Mouse (Mus musculus): ENCODE results near the gene Gm42742. TPM values are rescaled to one million over a fixed set of nuclear protein-coding genes. Genes with fewer than 3 reads are reported as not detected.

The Gm42742 gene
- total RNA-seq, 2 experiments from 2014 or later, result 24.6 to 27.3 TPM

DNA sequence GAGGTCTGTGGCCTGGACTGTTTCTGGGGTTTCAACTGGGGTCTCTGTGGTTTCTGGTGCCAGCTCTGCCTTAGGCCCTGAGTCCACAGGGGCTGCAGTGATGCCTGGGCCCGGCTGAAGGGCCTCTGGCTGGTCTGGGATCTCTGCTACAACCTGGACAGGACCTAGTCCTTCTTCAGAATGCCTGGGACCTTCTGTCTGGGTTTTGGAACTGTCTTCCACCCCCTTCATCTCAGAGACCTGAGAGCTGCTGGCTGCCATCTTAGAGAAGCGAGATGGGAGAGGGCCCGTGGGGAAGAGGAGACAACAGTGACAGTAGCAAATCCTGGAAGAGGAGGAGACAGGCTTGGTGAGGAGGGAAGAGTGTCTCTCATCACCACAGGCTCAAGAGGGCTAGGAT lies 866 bp downstream of the Gm42742 start:
- DNase-seq, result peak in 1 of 2 experiments; percentile 26

DNA sequence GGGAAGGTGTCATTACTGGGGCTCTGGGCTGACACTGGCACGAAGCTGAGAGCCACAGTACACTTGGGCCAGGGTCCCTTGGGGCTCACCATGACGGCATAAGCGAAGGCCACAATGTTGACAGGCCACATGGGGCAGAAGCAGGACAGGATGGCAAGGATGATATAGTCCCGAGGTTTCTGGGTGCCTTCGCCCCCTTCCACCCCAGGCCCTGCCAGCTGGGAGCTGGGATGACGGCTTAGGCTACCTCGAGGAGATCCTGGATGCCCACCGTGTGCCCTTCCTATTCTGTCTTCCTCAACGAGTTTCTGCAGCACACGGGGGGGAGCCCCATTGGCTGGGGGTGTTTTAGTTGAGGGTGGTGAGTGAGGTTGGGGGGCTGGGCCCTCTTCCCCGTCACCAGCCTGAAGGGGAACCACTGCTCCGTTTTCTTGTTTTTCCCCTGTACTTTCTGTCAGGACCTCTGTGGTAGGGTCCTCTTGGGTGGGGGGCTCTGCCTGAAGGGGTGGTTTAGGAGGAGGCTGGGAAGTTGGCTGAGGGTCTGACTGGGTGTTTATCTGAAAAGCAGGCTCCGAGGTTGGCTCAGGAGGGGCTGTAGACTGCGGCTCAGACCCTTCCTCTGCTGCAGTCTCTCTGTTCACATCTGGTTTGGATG lies 1.5 kb downstream of the Gm42742 start:
- DNase-seq, result no peak

DNA sequence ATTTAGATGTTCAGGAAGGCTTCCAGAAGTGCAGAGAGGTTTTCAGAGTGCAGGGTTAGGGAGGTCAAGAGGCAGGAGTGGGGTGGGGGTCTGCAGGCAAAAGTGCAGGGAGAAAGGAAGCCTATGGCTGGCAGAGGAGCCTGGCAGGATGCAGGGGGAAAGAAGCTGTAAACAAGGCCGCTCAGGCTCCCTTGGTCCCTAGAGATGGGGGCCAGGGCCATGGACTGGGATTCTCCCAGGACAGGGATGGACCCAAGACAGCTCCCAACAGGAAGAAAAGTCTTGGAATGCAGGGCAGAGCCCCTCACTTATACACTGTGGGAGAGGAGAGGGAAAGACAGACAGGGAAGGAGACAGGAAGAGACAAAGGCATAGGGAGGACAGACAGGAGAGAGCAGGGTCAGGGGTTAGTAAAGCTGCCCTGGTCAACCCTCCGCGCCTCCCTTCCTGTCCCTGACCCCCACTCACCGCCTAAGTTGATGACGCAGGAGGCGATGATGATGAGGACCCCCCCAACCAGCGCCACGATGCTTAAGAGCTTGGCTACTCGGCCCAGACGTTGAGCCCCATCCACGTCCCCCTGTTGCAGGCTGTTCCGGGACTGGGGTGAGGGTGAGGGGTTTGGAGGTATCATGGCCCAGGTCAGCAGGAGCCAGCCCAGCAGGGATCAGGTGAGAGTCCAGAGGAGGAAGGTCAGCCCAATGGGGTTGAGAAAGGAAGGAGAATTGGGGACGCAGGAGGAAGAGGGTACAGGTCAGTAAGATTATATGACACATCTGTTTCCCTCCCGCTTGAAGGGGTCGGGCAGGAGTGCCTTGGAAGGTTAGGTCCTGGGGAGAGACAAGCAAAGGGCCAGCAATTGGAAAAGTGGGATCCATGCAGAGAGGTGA lies 2.2 kb downstream of the Gm42742 start:
- no peak for DNase-seq

DNA sequence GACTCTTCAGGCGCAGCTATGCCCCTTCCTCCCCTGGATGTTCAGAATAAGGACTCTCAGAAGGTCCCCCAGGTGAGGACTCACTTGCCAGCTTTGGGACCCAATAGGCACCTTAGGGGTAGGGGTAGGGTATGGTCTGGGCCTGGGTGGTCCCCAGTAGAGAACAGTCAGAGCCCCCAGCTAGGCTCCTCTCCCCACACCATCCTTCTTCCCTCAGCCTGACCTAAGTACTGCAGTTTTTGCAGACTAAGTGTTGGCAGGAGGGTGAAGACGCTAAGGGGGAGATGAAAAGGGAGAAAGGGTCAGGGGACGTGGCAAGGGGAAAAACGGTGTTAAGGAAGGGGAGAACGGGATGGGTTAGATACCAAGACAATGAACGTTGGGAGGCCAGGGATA lies 2.9 kb downstream of the Gm42742 start:
- no peak for DNase-seq

DNA sequence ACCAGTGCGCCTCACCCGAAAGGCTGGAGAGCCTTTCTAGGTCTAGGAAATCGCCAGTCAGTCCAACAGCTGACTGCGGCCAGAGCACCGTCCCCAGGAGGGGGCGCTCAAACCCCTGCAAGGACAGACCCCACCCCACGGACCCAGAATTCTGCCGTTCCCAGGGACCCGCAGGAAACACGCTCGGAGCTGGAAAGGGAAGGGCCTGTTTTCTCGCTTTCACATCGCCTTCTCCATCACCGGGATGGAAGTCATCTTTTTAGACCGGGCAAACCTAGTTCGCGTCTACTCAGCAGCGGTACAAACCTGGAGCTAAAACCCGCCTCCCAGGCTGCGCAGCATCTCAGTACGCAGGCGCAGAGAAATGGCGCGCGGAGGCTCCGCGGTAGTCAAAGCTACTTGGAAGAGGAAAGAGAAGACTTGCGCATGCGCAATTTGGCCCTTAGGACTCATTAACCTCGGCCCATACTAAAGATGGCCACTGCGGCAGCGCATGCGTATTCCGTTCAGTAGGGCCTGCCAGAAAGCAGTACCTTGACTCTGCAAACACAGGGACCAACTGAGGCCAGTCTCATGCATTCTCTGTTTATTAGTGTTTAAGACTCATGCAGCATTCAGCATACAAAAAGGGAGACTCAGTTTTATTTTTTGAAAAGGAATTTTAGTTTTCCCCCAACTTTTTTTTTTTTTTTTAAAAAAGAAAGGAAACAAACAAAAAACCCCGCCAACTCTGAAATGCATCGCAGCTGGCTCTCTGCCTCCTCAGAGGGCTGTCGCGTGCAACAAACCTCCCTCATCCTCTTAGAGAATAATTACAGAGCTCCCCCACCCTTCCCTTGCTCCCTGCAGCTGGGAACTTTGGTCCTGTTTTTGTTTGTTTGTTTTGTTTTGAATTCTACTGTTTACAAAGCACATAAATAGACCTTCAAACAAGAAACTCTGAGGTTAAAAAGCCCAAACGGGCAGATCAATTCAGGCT lies 3.6 kb downstream of the Gm42742 start, which contains the start of gene Pagr1a:
TSS of gene Pagr1a (minus strand) at position 382 of the 979 bp plus-strand sequence.
- peak; percentile 97 to 98 for DNase-seq

DNA sequence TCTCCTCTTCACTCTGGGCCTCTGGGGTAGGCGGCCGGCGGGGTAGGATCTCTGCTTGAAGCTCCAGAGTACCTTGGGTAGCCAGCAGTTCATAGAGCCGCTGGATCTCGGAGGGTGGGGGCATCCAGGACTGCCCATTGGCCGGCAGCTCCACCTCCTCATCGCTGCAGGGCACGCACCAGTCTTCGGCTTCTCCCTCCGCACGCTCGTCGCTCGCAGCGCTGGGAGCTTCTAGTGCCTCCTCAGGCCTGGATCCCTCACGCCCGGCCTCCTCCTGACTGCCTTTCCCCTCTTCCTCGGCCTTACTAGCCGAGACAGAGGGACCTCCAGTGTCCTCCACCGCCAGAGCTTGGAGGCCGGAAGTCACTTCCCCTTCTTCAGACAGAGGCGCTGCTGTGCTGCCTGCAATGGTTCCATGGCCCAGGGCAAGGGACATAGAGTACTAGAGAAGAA lies 4.4 kb downstream of the Gm42742 start:
- DNase-seq, result no peak

DNA sequence TGATC lies 4.6 kb downstream of the Gm42742 start, which contains the start of gene Pagr1b:
TSS of gene Pagr1b (minus strand) at position 4 of the 5 bp plus-strand sequence.
- no peak for DNase-seq

DNA sequence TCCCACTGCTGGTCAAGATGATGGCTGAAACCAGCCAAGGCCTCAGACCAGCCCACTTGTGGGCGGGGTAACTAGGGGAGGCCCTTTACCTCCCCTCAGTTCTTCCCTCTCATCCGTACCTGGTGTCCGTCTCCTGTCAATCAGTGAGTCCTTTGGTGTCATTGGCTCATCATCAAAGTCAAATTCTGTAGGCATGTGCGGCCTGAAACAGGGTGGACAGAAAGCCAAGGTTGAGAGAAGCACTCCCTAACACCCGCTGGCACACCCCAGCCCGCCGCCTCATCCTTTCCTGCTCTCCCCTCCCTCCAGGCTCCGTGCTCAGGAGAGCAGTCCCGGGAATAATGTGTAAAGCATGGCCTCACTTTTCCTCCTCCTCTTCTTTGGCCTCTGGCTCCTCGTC lies 4.8 kb downstream of the Gm42742 start:
- no peak for DNase-seq

DNA sequence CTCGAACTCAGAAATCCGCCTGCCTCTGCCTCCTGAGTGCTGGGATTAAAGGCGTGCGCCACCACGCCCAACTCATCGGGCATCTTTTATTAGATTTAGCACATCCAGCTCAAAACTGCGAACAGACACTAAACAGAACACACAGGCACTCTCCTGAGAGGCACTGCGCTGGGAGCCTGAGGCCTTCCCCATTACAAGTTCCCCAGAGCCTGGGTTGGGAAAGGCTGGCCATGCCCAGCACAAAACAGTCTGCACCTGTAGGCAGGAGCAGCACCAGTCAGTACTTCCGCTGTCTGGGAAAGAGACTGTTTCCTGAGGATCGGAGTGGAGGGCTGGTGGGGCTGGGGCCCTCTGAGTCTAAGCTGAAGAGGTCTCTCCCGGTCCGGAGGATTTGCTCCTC lies 5.9 kb downstream of the Gm42742 start:
- DNase-seq, result peak in 1 of 2 experiments; percentile 11

DNA sequence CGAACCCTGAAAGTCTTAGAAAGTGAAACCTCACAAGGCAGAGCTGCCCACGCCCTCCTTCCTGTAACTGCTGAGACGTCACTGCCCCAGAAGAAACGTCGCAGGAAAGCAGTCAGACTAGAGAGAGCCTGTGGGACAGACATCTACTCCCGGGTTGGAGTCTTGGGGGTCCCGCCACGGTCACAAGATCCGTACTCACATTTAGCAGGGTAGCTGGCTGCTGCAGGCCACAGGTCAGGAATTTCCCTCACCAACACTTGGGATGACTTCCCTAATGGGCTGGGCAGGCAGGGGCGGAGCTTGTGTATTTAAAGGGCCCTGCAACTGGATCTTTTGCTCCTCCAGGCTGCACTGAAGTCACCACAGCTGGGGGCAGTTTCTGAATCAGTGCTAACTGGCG lies 6.6 kb downstream of the Gm42742 start, which contains the start of gene Mvp:
TSS of gene Mvp (minus strand) at position 302 of the 400 bp plus-strand sequence.
- peak; percentile 89 to 91 for DNase-seq

DNA sequence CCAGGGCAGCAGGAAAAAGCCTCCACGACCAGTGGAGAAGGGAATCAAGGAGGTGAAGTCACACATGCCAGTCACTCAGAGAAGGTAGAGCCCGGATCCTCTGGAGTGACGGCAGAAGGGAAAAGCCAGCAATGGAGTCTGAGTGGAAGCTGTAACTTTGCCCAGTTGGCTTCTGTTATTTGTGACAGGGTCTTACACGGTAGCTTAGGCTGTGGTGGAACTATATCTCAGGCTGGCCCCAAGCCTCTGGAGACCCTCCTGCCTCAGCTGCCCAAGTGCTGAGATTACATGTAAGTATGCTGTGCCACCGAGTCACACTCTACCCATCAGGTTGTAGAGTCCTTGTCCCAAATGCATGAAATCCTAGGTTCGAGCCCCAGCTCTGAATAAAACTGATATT lies 7.5 kb downstream of the Gm42742 start:
- peak in 1 of 2 experiments; percentile 12 for DNase-seq

DNA sequence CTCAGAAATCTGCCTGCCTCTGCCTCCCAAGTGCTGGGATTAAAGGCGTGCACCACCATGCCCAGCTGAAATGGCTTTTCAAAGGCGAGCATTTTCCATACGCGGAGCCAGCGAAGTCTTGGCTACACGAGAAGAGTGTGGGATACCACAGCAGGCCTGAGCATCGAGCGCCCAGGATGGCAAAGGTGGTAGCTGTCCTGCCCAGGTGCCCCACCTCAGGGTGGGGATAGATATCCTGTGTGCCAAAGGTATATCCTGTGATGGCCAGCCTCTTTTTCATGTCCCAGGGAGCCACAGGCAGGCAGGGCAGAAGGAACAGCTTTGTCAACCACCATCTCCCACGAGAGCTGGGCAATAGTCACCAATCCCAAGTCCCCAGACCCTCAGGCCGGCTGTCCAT lies 8.1 kb downstream of the Gm42742 start:
- DNase-seq, result no peak

DNA sequence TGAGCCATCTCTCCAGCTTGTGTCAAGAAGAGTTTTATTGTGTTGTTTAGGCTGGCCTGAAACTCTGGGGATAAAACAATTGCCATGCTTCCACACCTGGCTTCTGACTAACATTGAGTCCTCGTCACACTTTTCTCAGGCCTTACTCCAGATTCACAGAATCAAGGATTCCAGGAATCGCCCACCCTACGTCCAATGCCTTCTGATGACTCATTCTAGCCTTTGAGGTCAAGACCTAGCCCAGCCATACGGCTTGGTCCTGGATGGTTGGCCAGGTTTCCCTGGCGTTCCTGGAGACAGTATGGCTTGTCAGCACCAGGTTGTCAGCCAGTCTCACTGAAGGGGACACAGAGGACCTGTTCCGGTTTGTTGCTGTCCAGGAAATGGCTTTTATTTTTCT lies 8.5 kb downstream of the Gm42742 start:
- no peak for DNase-seq

DNA sequence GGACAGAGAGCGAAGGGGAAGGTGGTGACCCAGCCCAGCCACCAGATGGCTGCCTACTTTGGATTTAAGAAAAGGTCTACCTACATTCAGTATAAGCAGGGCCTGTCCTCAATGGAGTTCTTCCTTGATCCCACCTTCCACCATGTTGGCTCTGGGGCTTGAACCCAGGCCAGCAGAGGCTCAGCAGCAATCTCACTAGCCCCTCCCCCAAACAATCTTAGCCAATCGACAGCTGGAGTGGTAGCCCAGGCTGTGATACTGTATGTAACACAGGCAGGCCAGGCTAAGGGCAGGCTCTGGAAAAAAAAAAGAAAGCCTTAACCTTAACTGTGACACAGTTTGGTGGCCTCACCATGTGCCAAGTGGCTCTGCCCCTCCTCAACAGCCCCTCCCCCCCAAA lies 9.2 kb downstream of the Gm42742 start:
- DNase-seq, result no peak

DNA sequence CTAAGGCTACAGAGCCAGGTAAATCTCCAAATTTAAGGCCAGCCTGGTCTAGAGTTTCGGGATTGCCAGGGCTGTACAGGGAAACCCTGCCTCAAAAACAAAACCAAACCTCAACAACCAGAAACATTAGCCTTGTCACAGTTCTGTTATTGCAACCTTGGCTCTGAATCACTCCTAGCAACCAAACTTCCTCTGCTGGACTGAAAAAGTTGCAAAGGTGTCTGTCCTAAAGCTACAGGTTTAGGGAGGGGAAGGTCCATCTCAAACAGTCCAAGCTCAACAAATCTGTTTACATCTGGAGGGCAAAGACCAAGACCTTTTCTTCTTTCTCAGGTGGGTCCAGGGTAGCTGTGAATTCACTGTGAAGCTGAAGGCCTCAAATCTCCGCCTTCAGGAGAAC lies 9.8 kb downstream of the Gm42742 start:
- no peak for DNase-seq

DNA sequence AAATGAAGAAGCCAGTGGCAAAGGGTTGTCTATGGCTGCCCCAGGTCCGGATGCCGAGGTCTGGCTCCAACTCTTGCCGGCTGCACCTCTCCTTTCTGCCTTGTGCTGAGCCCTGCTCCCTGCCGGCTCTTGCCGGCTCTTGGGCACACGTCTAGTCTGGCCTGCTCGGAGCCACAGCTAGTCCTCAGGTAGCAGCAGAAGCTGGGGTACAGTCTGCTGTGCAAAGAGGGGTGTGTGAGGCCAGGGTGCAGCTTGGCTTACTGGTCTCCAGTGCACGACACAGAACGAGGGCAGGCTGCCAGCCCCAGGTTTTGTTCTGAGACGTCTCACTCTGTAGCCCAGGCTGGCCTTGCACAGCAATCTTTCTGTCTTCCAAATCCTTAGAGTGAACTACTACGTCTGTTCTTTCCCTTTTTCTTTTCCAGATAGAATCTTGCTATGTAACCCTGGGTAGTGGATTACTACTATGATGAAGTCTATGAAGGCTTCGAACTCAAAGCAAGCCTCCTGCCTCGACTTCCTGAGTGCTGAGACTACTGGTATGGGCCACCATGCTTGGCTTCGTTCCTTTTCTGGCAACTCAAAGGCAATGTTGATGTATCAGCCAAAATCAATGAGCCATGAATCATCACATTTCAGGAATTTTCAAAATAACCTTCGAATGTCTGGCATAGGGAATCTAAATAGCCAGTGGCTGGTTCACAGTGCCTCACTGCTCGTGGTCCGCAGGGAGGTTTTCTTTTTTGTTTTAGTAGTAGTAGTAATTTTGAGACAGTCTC lies 11.4 kb downstream of the Gm42742 start:
- DNase-seq, result peak in 1 of 2 experiments; percentile 15

DNA sequence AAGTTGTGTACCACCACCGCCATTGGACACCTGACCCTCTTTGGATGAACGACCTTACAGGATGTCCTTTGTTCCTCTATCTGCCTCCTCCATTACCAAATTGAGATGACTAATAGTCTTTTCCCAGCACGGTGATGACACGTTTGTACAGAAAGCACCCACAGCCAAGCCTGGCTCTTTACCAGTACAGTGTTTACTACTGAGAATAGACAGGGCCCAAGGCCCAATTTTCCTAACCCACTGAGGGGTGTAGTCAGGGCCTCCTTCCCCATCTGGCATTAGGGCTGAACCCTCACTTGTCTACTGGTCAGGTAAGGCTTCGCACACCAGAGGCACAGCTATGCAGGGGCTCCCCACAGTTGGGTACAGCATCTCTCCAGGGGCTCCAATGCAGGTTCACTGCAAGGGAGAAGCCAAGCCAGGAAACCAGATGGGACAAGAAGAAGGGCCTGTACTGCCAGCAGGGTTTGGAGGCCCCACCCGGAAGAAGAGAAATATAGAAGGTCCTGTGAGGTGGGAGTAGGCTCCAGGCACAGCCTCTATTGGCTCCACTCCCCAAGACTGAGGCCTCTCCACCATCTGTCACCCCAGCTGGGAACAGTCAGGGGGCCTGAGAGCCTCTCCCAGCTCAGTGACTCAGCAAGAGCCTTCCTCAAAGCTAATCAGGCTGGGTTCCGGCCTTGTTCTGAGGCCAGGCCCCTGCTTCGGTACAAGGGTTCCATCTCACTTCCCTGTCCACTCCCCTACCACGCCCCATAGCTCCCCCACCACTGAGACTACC lies 12.5 kb downstream of the Gm42742 start:
- peak; percentile 85 to 93 for DNase-seq

DNA sequence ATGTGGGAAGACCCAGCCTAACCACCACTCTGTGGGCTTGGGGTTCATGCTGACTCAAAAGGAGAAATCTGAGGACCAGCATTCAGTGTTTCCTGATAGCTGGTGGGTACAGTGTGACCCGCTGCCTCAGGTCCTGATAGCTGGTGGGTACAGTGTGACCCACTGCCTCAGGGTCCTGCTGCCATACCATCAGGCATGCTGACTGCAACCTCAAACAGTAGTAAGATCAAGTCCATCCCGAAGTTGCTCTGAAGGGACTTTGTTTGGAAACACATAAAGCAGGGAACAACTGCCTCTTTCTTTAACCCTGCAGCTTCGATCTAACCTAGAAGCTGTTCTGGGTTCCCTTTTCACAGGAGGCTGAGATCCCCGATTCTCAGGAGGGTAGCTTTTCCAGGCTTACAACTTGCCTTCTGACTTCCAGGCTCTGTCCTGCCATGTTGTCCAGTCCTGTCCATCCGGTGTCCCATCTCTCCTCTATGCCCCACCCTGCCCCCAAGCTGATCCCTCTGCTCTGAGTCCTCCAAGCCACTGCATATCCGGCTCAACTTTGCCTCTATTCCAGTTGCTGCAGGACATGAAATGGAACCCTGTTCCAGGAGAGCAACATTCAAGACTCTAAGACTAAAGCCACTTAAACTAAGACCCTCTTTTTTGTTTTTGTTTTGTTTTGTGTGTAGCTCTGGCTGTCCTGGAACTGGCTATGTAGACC lies 13.4 kb downstream of the Gm42742 start:
- peak in 1 of 2 experiments; percentile 23 for DNase-seq

DNA sequence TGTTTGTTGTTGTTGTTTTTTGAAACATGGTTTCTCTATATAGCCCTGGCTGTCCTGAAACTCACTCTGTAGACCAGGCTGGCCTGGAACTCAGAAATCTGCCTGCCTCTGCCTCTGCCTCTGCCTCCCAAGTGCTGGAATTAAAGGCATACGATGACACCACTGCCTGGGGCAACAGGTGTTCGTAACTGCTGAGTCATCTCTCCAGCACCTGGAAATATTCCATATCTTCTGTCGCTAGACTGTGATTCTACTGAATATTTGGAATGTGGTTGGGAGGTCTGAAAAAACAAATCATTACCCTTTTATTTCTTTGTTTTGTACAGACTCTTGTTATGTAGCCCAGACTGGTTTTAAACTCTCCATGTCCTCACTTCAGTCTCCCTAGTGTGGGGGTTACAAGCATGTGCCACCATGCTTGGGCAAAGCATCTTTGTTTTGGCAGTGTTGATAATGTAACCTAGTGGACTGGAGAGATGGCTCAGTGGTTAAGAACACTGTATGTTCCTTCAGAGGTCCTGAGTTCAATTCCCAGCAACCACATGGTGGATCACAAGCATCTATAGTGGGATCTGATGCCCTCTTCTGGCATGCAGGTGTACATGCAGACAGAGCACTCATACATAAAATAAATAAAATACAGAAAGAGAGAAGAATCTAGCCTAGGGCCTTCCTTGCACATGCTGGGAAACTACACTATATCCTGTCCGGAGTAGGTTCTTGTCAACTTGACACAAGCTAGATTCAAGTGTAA lies 16.6 kb downstream of the Gm42742 start:
- no peak for DNase-seq

DNA sequence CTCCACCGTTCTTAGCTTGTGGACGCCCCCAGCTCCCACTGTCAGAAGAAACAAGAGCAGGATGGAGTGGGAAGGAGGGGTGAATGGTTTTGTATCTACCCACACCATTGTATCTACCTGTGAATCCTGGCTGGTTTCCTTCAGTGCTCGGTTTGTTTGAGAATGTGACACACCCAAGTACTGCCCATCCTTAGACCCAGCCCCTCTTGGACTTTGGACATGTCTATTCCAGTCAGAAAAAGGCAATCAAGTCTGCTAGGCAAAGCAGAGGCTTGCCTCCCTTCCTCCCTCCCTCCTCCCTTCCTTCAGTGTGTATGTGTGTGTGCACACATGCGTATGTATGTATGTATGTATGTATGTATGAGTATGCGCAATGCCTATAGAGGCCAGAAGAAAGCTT lies 17.3 kb downstream of the Gm42742 start:
- no peak for DNase-seq
